Mouse (Mus musculus): ENCODE data around the gene Ranbp9. TPM values are rescaled to one million over a fixed set of nuclear protein-coding genes. Genes with fewer than 3 reads are reported as not detected.

The Ranbp9 gene
- polyA plus RNA-seq, 1 experiment from 2014 or later: 7.1 TPM

- no peaks in the 10 kb centered on the region for H3K27me3 ChIP-seq (replicated peaks; ENCODE audit: control insufficient read depth, insufficient read depth, low read length)
- H3K27ac ChIP-seq (ENCODE audit: low read depth, low read length): no peak overlapping the region
- H3K4me1 ChIP-seq (replicated peaks; ENCODE audit: control insufficient read depth, insufficient read depth, low read length): peaks cover 11% of the 10 kb centered on the region; the same call in 1 of the 2 replicates
- H3K36me3 ChIP-seq (ENCODE audit: control insufficient read depth, insufficient read depth, low read length): no peaks in the 10 kb centered on the region
- H3K4me2 ChIP-seq: no peak overlapping the region
- no peaks in the 10 kb centered on the region for H3K9me3 ChIP-seq (ENCODE audit: control insufficient read depth, low read length)
- no peak for DNase-seq (ENCODE audit: low spot score)
- H3K4me3 ChIP-seq (ENCODE audit: low read depth, low read length): no peak overlapping the region
- H3K9ac ChIP-seq (ENCODE audit: low read depth, low read length): no peak overlapping the region
- 83% methylated on average over 2 of the region's 2 CpGs for WGBS
- ATAC-seq (replicated peaks; ENCODE audit: low FRiP score): no peak
These were observed 28.9 kb downstream of the Ranbp9 start for GRCm38 (mm10) chr13:43452177-43452576.

- Histone ChIP-seq H3K4me3 (ENCODE audit: low read depth, low read length) (no peak overlapping the region), H3K27me3 (replicated peaks; ENCODE audit: control insufficient read depth, insufficient read depth, low read length) (no peaks in the 10 kb centered on the region), H3K9me3 (ENCODE audit: control insufficient read depth, low read length) (no peaks in the 10 kb centered on the region), H3K9ac (ENCODE audit: low read depth, low read length) (no peak overlapping the region), H3K4me2 (no peak overlapping the region), H3K4me1 (replicated peaks; ENCODE audit: control insufficient read depth, insufficient read depth, low read length) (peaks cover 13% of the 10 kb centered on the region), H3K36me3 (ENCODE audit: control insufficient read depth, insufficient read depth, low read length) (no peaks in the 10 kb centered on the region), H3K27ac (ENCODE audit: low read depth, low read length) (no peak overlapping the region)
- WGBS: 87% methylated on average over 3 of the region's 3 CpGs
- no peak for DNase-seq (ENCODE audit: low spot score)
- no peak for ATAC-seq (replicated peaks; ENCODE audit: low FRiP score)
These were observed 30.4 kb downstream of the Ranbp9 start for GRCm38 (mm10) chr13:43450686-43451085.

- H3K27ac ChIP-seq (ENCODE audit: low read depth, low read length): no peak overlapping the region
- WGBS: 73% methylated on average over 3 of the region's 3 CpGs
These were observed 33.4 kb downstream of the Ranbp9 start for GRCm38 (mm10) chr13:43447721-43448120.

GRCm38 (mm10) chr13:43445754-43446153 lies 35.3 kb downstream of the Ranbp9 start:
- H3K4me1 ChIP-seq (replicated peaks; ENCODE audit: control insufficient read depth, insufficient read depth, low read length): peaks cover 2% of the 10 kb centered on the region
- H3K4me3 ChIP-seq (ENCODE audit: low read depth, low read length): no peak overlapping the region
- ATAC-seq (replicated peaks; ENCODE audit: low FRiP score): no peak
- H3K9me3 ChIP-seq (ENCODE audit: control insufficient read depth, low read length): no peaks in the 10 kb centered on the region
- H3K27me3 ChIP-seq (replicated peaks; ENCODE audit: control insufficient read depth, insufficient read depth, low read length): no peaks in the 10 kb centered on the region
- no peaks in the 10 kb centered on the region for H3K36me3 ChIP-seq (ENCODE audit: control insufficient read depth, insufficient read depth, low read length)
- H3K4me2 ChIP-seq: no peak overlapping the region
- no peak overlapping the region for H3K27ac ChIP-seq (ENCODE audit: low read depth, low read length)
- no peak for DNase-seq (ENCODE audit: low spot score)
- 71% methylated on average over 4 of the region's 4 CpGs for WGBS
- H3K9ac ChIP-seq (ENCODE audit: low read depth, low read length): no peak overlapping the region

More at GRCm38 (mm10) chr13:43447721-43448120, 33.4 kb downstream of the Ranbp9 start:
- H3K4me2 ChIP-seq: no peak overlapping the region
- ATAC-seq (replicated peaks; ENCODE audit: low FRiP score) (no peak), DNase-seq (ENCODE audit: low spot score) (no peak)
- H3K27me3 ChIP-seq (replicated peaks; ENCODE audit: control insufficient read depth, insufficient read depth, low read length): no peaks in the 10 kb centered on the region
- H3K4me3 ChIP-seq (ENCODE audit: low read depth, low read length): no peak overlapping the region
- H3K9me3 ChIP-seq (ENCODE audit: control insufficient read depth, low read length): no peaks in the 10 kb centered on the region
- peaks cover 2% of the 10 kb centered on the region for H3K4me1 ChIP-seq (replicated peaks; ENCODE audit: control insufficient read depth, insufficient read depth, low read length)
- no peaks in the 10 kb centered on the region for H3K36me3 ChIP-seq (ENCODE audit: control insufficient read depth, insufficient read depth, low read length)
- no peak overlapping the region for H3K9ac ChIP-seq (ENCODE audit: low read depth, low read length)

GRCm38 (mm10) chr13:43444717-43445116 lies 36.4 kb downstream of the Ranbp9 start:
- Histone ChIP-seq H3K36me3 (ENCODE audit: control insufficient read depth, insufficient read depth, low read length) (no peaks in the 10 kb centered on the region), H3K9me3 (ENCODE audit: control insufficient read depth, low read length) (no peaks in the 10 kb centered on the region), H3K9ac (ENCODE audit: low read depth, low read length) (no peak overlapping the region), H3K4me3 (ENCODE audit: low read depth, low read length) (no peak overlapping the region), H3K27ac (ENCODE audit: low read depth, low read length) (no peak overlapping the region), H3K4me1 (replicated peaks; ENCODE audit: control insufficient read depth, insufficient read depth, low read length) (peaks cover 2% of the 10 kb centered on the region), H3K27me3 (replicated peaks; ENCODE audit: control insufficient read depth, insufficient read depth, low read length) (no peaks in the 10 kb centered on the region), H3K4me2 (no peak overlapping the region)
- 88% methylated on average over 3 of the region's 3 CpGs for WGBS
- DNase-seq (ENCODE audit: low spot score) (no peak), ATAC-seq (replicated peaks; ENCODE audit: low FRiP score) (no peak)

GRCm38 (mm10) chr13:43443706-43444105 lies 37.4 kb downstream of the Ranbp9 start:
- DNase-seq (ENCODE audit: low spot score) (no peak), ATAC-seq (replicated peaks; ENCODE audit: low FRiP score) (no peak)
- Histone ChIP-seq H3K27ac (ENCODE audit: low read depth, low read length) (no peak overlapping the region), H3K4me3 (ENCODE audit: low read depth, low read length) (no peak overlapping the region), H3K4me1 (replicated peaks; ENCODE audit: control insufficient read depth, insufficient read depth, low read length) (peaks cover 2% of the 10 kb centered on the region), H3K36me3 (ENCODE audit: control insufficient read depth, insufficient read depth, low read length) (no peaks in the 10 kb centered on the region), H3K4me2 (no peak overlapping the region), H3K27me3 (replicated peaks; ENCODE audit: control insufficient read depth, insufficient read depth, low read length) (no peaks in the 10 kb centered on the region), H3K9ac (ENCODE audit: low read depth, low read length) (no peak overlapping the region), H3K9me3 (ENCODE audit: control insufficient read depth, low read length) (no peaks in the 10 kb centered on the region)
- 91% methylated on average over 4 of the region's 4 CpGs for WGBS

GRCm38 (mm10) chr13:43442551-43442950 lies 38.5 kb downstream of the Ranbp9 start:
- H3K27ac ChIP-seq (ENCODE audit: low read depth, low read length): no peak overlapping the region
- no peak overlapping the region for H3K9ac ChIP-seq (ENCODE audit: low read depth, low read length)
- WGBS: 70% methylated on average over 1 of the region's 1 CpGs
- DNase-seq (ENCODE audit: low spot score) (no peak), ATAC-seq (replicated peaks; ENCODE audit: low FRiP score) (no peak)
- H3K4me2 ChIP-seq: no peak overlapping the region
- no peaks in the 10 kb centered on the region for H3K36me3 ChIP-seq (ENCODE audit: control insufficient read depth, insufficient read depth, low read length)
- H3K4me1 ChIP-seq (replicated peaks; ENCODE audit: control insufficient read depth, insufficient read depth, low read length): peaks cover 2% of the 10 kb centered on the region
- H3K27me3 ChIP-seq (replicated peaks; ENCODE audit: control insufficient read depth, insufficient read depth, low read length): no peaks in the 10 kb centered on the region
- H3K4me3 ChIP-seq (ENCODE audit: low read depth, low read length): no peak overlapping the region
- H3K9me3 ChIP-seq (ENCODE audit: control insufficient read depth, low read length): no peaks in the 10 kb centered on the region

- no peaks in the 10 kb centered on the region; the same call in 1 of the 2 replicates for H3K4me1 ChIP-seq (replicated peaks; ENCODE audit: control insufficient read depth, insufficient read depth, low read length)
- no peak overlapping the region for H3K4me2 ChIP-seq
- ATAC-seq (replicated peaks; ENCODE audit: low FRiP score) (no peak), DNase-seq (ENCODE audit: low spot score) (no peak)
- H3K4me3 ChIP-seq (ENCODE audit: low read depth, low read length): no peak overlapping the region
- H3K27me3 ChIP-seq (replicated peaks; ENCODE audit: control insufficient read depth, insufficient read depth, low read length): no peaks in the 10 kb centered on the region
- no peaks in the 10 kb centered on the region for H3K36me3 ChIP-seq (ENCODE audit: control insufficient read depth, insufficient read depth, low read length)
- WGBS: 81% methylated on average over 1 of the region's 1 CpGs
- H3K9me3 ChIP-seq (ENCODE audit: control insufficient read depth, low read length): no peaks in the 10 kb centered on the region
- no peak overlapping the region for H3K27ac ChIP-seq (ENCODE audit: low read depth, low read length)
- H3K9ac ChIP-seq (ENCODE audit: low read depth, low read length): no peak overlapping the region
These were observed 40.7 kb downstream of the Ranbp9 start for GRCm38 (mm10) chr13:43440376-43440775.

GRCm38 (mm10) chr13:43433395-43433794 lies 47.7 kb downstream of the Ranbp9 start:
- no peak for ATAC-seq (replicated peaks; ENCODE audit: low FRiP score)
- WGBS: 84% methylated on average over 2 of the region's 2 CpGs
- no peaks in the 10 kb centered on the region for H3K4me1 ChIP-seq (replicated peaks; ENCODE audit: control insufficient read depth, insufficient read depth, low read length)
- no peak for DNase-seq (ENCODE audit: low spot score)
- no peaks in the 10 kb centered on the region for H3K27me3 ChIP-seq (replicated peaks; ENCODE audit: control insufficient read depth, insufficient read depth, low read length)
- H3K4me3 ChIP-seq (ENCODE audit: low read depth, low read length): no peak overlapping the region
- no peak overlapping the region for H3K9ac ChIP-seq (ENCODE audit: low read depth, low read length)
- H3K36me3 ChIP-seq (ENCODE audit: control insufficient read depth, insufficient read depth, low read length): no peaks in the 10 kb centered on the region
- no peaks in the 10 kb centered on the region for H3K9me3 ChIP-seq (ENCODE audit: control insufficient read depth, low read length)
- no peak overlapping the region for H3K27ac ChIP-seq (ENCODE audit: low read depth, low read length)
- no peak overlapping the region for H3K4me2 ChIP-seq
